Mouse (Mus musculus) lung, adult 2 months (tissue): ENCODE data around the gene Tekt3.

Source experiments
- CTCF ChIP-seq: fragments of 200-500 bp; IDR thresholded peaks from 2 replicates; pipeline ENCODE4 v1.5.1; 2011; ENCODE audit warnings: mild to moderate bottlenecking, low read length, control low read depth; ENCODE audit not compliant: insufficient read depth
- POLR2A ChIP-seq: fragments of 200-500 bp; IDR thresholded peaks from 2 replicates; pipeline ENCODE4 v1.6.1; 2011; ENCODE audit warnings: low read depth, mild to moderate bottlenecking, control low read depth, low read length, borderline replicate concordance; ENCODE audit errors: extremely low read depth

- no peak for TF ChIP-seq POLR2A
- TF ChIP-seq CTCF: no peak
These were observed 37.3 kb upstream of the Tekt3 start for GRCm38 (mm10) chr11:63024136-63024535.
